Mouse (Mus musculus): ENCODE measurements around the gene Spata21. TPM values are rescaled to one million over a fixed set of nuclear protein-coding genes. Genes with fewer than 3 reads are reported as not detected.
"Not testable (repeated sequence)": the region's sequence is repeated elsewhere in the genome, so short reads cannot be mapped to it uniquely, and the experiment has no call there.

Spata21 gene
- total and polyA plus RNA-seq, 3 experiments: not detected

DNA sequence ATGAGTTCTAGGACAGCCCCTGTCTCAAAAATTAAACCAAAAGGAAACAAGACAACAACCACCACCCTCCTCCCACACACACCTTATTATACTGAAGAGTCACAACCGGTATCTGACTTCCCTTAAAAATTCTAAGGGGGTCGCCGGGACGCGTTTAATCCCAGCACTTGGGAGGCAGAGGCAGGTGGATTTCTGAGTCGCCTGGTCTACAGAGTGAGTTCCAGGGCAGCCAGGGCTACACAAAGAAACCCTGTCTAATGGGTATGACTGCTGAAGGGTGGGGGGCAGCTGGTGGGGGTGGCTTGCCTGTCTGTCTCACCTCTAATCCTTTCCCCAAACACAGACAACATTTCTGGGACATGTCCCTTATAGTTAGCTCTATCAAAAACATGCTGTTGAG lies 52.8 kb downstream of the Spata21 start:
- Histone ChIP-seq H3K9me3 (replicated peaks) (no peaks in the 10 kb centered on the region), H3K4me1 (ENCODE audit: insufficient read depth, low read depth, low read length) (peaks cover 32% of the 10 kb centered on the region), H3K27me3 (ENCODE audit: insufficient read depth, low read length) (no peaks in the 10 kb centered on the region), H3K36me3 (replicated peaks) (peaks cover 20% of the 10 kb centered on the region), H3K4me3 (ENCODE audit: low read depth, low read length) (no peak overlapping the region)
- TF ChIP-seq POLR2AphosphoS5 (IDR thresholded peaks at IDR 0.05; ENCODE audit: insufficient replicate concordance, low read depth, low read length): no peak
- no peak for TF ChIP-seq CTCF (IDR thresholded peaks at IDR 0.05; ENCODE audit: low read depth, low read length)
- no peak for TF ChIP-seq TAL1 (conservative IDR thresholded peaks at IDR 0.05; ENCODE audit: low read depth, low read length)
- no peak for TF ChIP-seq GATA1 (IDR thresholded peaks at IDR 0.05; ENCODE audit: borderline replicate concordance, low read length)
- TF ChIP-seq GATA2 (IDR thresholded peaks at IDR 0.05; ENCODE audit: borderline replicate concordance, low read depth, low read length): no peak
- no peak for DNase-seq (ENCODE audit: low spot score)
- ATAC-seq (ENCODE audit: extremely low read depth, insufficient number of reproducible peaks, low FRiP score, poor library complexity, severe bottlenecking): no peak

DNA sequence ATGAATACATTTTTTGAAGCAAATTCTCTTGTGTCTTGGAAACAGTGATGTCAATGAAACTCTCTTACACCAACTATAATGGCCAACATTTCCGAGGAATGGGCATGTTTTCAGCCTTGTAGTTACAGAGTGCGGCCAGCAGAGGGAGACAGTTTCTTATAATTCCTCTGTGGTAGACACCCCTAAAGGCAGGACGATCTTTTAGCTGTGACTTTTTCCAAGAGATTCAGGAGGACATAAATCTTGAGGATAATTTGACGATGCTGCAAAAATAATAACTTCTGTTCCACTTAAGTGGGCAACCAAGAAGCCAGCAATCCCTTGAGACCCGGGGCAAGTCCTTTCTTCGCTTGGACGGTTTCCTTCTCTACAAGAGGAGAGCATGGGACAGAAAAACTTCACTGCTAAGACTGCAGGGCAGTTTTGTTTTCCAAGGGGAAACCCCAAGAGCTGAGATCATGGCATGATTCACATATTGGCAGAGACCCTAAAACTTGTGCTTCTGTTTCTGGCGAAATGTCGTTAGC lies 54.2 kb downstream of the Spata21 start:
- ATAC-seq (ENCODE audit: extremely low read depth, insufficient number of reproducible peaks, low FRiP score, poor library complexity, severe bottlenecking) (no peak), DNase-seq (ENCODE audit: low spot score) (no peak)
- Histone ChIP-seq H3K4me3 (ENCODE audit: low read depth, low read length) (no peak overlapping the region), H3K36me3 (replicated peaks) (peaks cover 7% of the 10 kb centered on the region), H3K4me1 (ENCODE audit: insufficient read depth, low read depth, low read length) (peaks cover 28% of the 10 kb centered on the region), H3K9me3 (replicated peaks) (no peaks in the 10 kb centered on the region), H3K27me3 (ENCODE audit: insufficient read depth, low read length) (no peaks in the 10 kb centered on the region)
- TF ChIP-seq GATA2 (IDR thresholded peaks at IDR 0.05; ENCODE audit: borderline replicate concordance, low read depth, low read length): no peak
- TF ChIP-seq CTCF (IDR thresholded peaks at IDR 0.05; ENCODE audit: low read depth, low read length): peak; percentile 91

DNA sequence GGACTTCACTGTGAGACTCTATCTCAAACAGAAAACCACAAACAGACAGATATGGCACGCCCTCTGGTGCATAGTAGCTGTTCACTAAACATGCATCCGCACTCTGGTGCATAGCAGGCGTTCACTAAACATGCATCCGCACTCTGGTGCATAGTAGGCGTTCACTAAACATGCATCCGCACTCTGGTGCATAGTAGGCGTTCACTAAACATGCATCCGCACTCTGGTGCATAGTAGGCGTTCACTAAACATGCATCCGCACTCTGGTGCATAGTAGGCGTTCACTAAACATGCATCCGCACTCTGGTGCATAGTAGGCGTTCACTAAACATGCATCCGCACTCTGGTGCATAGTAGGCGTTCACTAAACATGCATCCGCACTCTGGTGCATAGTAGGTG lies 57.0 kb downstream of the Spata21 start:
- not testable (repeated sequence) for ATAC-seq (ENCODE audit: extremely low read depth, insufficient number of reproducible peaks, low FRiP score, poor library complexity, severe bottlenecking); H3K4me3 ChIP-seq (ENCODE audit: low read depth, low read length)

DNA sequence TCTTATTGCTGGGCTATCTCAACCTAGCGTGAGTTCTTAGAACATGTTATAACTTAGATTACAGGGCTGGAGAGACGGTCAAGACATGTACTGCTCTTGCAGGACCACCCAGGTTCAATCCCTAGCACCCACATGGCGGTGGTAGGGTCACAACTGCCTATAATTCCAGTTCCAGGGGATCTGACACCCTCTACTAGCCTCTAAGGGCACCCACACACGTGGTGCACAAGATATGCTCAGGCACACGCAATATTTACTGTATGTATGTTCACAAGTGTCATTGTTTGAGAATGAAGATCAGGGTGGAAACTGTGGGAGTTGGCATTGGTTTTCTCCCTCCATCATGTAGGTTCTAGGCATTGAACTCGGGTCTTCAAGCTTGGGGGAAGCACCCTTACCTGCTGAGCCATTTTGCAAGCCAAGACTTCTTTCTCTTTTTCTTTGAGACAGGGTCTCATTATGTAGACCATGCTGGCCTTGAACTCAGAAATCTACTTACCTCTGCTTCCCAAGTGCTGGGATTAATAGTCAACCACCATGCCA lies 58.4 kb downstream of the Spata21 start:
- TF ChIP-seq POLR2AphosphoS5 (IDR thresholded peaks at IDR 0.05; ENCODE audit: insufficient replicate concordance, low read depth, low read length) (no peak), CTCF (IDR thresholded peaks at IDR 0.05; ENCODE audit: low read depth, low read length) (peak; percentile 33; the same call in 1 of the 2 replicates), GATA2 (IDR thresholded peaks at IDR 0.05; ENCODE audit: borderline replicate concordance, low read depth, low read length) (no peak), GATA1 (IDR thresholded peaks at IDR 0.05; ENCODE audit: borderline replicate concordance, low read length) (no peak)
- peaks cover 42% of the 10 kb centered on the region for H3K4me1 ChIP-seq (ENCODE audit: insufficient read depth, low read depth, low read length)
- peak overlapping the region; percentile 97; the same call in 1 of the 2 replicates for H3K4me3 ChIP-seq (ENCODE audit: low read depth, low read length)
- peaks cover 12% of the 10 kb centered on the region for H3K36me3 ChIP-seq (replicated peaks)
- H3K9me3 ChIP-seq (replicated peaks): no peaks in the 10 kb centered on the region
- DNase-seq (ENCODE audit: low spot score) (no peak), ATAC-seq (ENCODE audit: extremely low read depth, insufficient number of reproducible peaks, low FRiP score, poor library complexity, severe bottlenecking) (no peak)
- no peaks in the 10 kb centered on the region for H3K27me3 ChIP-seq (ENCODE audit: insufficient read depth, low read length)

More for the DNA sequence above, 57.0 kb downstream of the Spata21 start:
- H3K27me3 ChIP-seq (ENCODE audit: insufficient read depth, low read length); H3K9me3 ChIP-seq (replicated peaks); DNase-seq (ENCODE audit: low spot score); H3K36me3 ChIP-seq (replicated peaks): not testable (repeated sequence)
- peaks cover 36% of the 10 kb centered on the region for H3K4me1 ChIP-seq (ENCODE audit: insufficient read depth, low read depth, low read length)

DNA sequence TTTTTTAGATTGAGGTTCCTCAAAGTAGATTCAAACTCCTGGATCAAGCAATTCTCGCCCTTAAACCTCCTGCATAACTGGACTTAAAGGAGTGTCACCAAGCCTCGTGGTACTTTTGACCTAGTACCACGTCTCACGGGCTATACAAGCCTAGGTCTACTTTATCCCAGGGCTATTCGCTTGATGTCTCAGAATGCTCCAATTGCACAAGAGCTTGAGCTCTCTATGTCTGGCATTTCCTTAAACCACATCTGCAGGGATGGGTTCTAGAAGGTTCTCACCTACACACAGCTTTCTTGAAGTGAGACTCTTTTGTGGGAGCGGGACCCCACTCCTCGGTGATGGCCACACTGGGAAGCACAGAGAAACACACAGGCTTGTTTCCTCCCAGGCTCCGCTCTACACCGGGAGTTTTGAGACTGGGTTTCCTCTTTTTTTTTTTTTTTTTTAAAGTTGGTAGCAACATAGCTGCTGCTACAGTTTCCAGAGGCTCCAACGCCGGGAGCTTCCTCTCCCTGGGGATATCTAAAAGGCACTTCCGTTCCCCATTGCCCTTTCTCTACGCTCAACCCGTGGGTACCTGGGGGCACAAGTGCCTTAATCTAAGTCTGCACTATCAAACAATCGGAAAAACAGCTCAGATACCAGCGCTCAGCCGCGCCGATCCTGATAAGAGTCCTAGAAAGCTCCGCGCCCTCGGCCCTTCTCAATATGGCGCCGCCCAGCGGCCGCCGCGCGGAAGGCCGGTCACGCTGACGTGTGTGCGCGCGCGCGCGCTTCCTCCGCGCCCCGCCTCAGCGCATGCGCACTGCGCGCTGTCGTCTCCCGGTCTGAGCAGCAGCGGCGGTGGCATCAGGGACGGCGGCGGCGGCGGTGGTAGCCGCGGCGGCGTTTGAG lies 59.2 kb downstream of the Spata21 start, which contains the start of gene Fbxo42:
Gene Fbxo42 (plus strand): TSS at position 802 of the 897 bp plus-strand sequence.
- H3K36me3 ChIP-seq (replicated peaks): peaks cover 18% of the 10 kb centered on the region
- H3K27me3 ChIP-seq (ENCODE audit: insufficient read depth, low read length): no peaks in the 10 kb centered on the region
- peak within 1 kb of the TSS; percentile 97 for H3K4me3 ChIP-seq (ENCODE audit: low read depth, low read length)
- no peaks in the 10 kb centered on the region for H3K9me3 ChIP-seq (replicated peaks)
- peak; percentile 66 for ATAC-seq (ENCODE audit: extremely low read depth, insufficient number of reproducible peaks, low FRiP score, poor library complexity, severe bottlenecking)
- H3K4me1 ChIP-seq (ENCODE audit: insufficient read depth, low read depth, low read length): peaks cover 43% of the 10 kb centered on the region
- no peak for TF ChIP-seq TAL1 (conservative IDR thresholded peaks at IDR 0.05; ENCODE audit: low read depth, low read length)
- TF ChIP-seq POLR2AphosphoS5 (IDR thresholded peaks at IDR 0.05; ENCODE audit: insufficient replicate concordance, low read depth, low read length): no peak
- no peak for TF ChIP-seq GATA1 (IDR thresholded peaks at IDR 0.05; ENCODE audit: borderline replicate concordance, low read length)
- peak; percentile 38; the same call in 1 of the 2 replicates for TF ChIP-seq CTCF (IDR thresholded peaks at IDR 0.05; ENCODE audit: low read depth, low read length)
- no peak for TF ChIP-seq GATA2 (IDR thresholded peaks at IDR 0.05; ENCODE audit: borderline replicate concordance, low read depth, low read length)
- peak; percentile 75 for DNase-seq (ENCODE audit: low spot score)

DNA sequence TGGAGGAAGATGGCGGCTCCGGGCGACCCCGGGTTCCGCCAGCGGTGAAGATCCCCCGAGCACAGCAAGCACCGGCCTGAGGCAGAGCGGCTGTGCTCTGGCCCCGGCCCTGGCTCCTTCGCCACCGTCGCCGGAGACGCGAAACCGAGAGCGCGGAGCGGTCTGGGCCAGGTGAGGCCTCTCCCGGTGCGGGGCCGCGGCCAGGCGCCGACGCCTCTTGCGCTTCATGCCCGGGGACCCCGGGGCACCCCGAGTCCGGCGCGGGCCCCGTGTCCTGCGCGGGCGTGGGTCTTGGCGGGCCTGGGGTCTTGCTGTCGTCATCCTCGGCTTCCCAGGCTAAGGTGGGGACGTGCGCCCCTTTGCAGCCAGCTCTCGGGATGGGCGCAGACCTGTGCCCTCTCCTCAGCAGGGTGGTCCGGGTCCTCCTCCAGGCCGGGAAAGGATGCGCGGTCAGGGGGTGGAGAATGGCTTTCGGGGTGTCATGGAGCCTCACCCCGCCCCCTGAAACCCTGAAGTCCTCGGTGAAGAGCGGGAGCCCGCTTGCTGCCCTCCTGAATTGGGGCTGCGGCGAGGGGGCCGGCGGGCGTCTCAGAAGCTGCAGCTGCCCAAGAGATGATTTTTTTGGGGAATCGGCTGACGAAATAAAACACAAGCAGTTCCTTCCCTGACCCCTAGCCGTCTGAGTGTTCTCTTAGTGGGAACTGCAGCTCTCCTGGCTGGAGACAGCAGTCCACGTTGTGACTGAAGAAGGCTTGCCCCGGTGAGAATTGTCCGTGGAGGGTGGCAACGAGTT lies 60.1 kb downstream of the Spata21 start:
- H3K4me3 ChIP-seq (ENCODE audit: low read depth, low read length): peak overlapping the region; percentile 97
- peaks cover 44% of the 10 kb centered on the region for H3K4me1 ChIP-seq (ENCODE audit: insufficient read depth, low read depth, low read length)
- ATAC-seq (ENCODE audit: extremely low read depth, insufficient number of reproducible peaks, low FRiP score, poor library complexity, severe bottlenecking): no peak
- no peaks in the 10 kb centered on the region for H3K9me3 ChIP-seq (replicated peaks)
- TF ChIP-seq TAL1 (conservative IDR thresholded peaks at IDR 0.05; ENCODE audit: low read depth, low read length): no peak
- H3K27me3 ChIP-seq (ENCODE audit: insufficient read depth, low read length): no peaks in the 10 kb centered on the region
- H3K36me3 ChIP-seq (replicated peaks): peaks cover 24% of the 10 kb centered on the region
- peak; percentile 61 for DNase-seq (ENCODE audit: low spot score)

Measured in G1E (cell line).